Mouse (Mus musculus) gastrocnemius, adult 18-20 months (tissue): Measurements from ENCODE around the gene Ppp1r16b. TPM values are rescaled to one million over a fixed set of nuclear protein-coding genes. Genes with fewer than 3 reads are reported as not detected.
"Not testable (repeated sequence)": the region's sequence is repeated elsewhere in the genome, so short reads cannot be mapped to it uniquely, and the experiment has no call there.

ENCODE experiments used
- DNase-seq: peaks from one replicate; pipeline ENCODE4 v3.0.0; 2021; ENCODE audit warnings: low spot score
- total RNA-seq, 2 experiments: library from RNA; stranded (reverse); gene quantifications; 2 replicates each; pipeline ENCODE4 v1.2.3; 2021

The Ppp1r16b gene
- total RNA-seq, 2 experiments from 2014 or later = 2.3 to 4.4 TPM

- no peak for DNase-seq
Observed at GRCm38 (mm10) chr2:158721481-158721880, 56.3 kb downstream of the Ppp1r16b start.

DNA sequence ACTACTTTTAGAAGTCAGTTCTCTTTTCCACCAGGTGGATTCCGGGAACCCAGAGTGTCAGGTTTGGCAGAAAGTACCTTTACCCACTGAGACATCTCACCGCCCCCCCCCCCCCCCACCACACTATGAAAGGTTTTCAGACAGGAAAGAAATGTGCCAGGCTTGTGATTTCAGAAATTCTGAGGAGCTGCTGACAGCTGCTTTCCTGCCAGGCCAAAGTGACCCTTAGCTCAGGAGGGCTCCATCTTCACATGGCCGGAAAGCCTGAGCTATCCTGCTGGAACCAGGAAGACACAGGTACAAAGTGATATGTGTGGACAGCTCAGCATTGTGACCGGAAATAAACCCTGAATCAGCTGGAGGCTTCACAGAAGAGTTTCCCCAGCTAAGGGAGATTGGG lies 56.9 kb downstream of the Ppp1r16b start:
- DNase-seq = no peak

- no peak for DNase-seq
Observed at GRCm38 (mm10) chr2:158722991-158723551, 57.9 kb downstream of the Ppp1r16b start.

- DNase-seq = no peak
Observed at GRCm38 (mm10) chr2:158723806-158724205, 58.6 kb downstream of the Ppp1r16b start.

- DNase-seq = no peak
Observed at GRCm38 (mm10) chr2:158726252-158726651, 61.1 kb downstream of the Ppp1r16b start.

GRCm38 (mm10) chr2:158728061-158728815 lies 63.0 kb downstream of the Ppp1r16b start:
- no peak for DNase-seq

DNA sequence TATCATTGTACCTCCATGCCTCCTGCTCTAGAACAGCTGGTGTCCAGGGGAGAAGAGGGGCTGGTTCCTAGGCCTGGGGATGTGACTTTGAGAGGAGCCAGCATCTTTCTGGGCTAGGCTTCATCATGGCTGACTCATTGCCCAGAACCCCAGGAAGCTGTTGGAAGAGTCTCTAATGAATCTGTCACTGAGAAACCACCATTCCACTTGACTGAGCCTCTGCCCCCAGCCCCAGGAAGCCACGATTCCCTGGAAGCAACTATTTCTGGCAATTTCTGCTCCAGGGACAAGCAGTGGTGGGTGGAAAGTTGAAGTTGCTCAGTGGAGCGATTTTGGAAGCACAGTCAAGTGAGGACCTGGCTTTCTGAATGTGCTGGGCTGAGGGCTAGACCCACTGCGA lies 65.7 kb downstream of the Ppp1r16b start:
- DNase-seq = no peak

DNA sequence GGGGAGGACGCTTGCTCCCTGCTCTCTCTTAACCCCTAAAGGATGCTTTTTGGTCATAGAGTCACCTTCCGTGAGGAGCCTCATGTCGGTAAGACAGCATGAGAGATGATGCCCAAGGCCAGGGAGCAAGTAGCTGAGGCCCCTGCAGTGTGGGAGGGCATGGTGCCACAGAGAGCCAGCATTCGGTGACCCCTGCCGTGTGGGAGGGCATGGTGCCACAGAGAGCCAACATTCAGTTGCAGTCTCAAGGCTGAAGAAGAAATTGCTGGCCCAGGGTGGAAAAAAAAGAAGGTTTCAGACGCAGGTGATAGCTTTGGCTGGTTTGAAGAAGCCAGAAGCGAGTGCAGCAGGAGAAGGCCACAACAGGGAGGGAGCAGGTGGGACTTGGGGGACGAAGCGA lies 67.3 kb downstream of the Ppp1r16b start:
- DNase-seq = no peak

- no peak for DNase-seq
Observed at GRCm38 (mm10) chr2:158733136-158733535, 67.9 kb downstream of the Ppp1r16b start.

DNA sequence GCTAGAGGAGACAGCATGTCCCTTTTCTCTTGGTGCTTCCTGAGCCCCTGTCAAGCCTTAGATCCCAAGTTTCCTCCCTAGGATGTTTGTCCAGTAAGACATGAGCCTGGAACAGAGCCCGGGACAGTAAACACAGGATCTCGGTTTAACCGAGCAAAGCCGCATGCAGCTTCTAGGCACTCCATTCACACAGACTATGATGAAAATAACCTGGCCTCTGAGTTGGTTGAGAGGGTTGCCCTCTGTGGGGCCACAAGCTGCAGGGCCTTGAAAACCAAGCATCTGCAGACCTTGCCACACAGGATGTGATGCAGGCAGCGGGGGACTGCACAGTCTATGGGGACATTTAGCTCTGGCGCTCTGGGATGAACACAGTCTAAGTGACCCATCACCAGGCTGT lies 68.7 kb downstream of the Ppp1r16b start:
- no peak for DNase-seq

DNA sequence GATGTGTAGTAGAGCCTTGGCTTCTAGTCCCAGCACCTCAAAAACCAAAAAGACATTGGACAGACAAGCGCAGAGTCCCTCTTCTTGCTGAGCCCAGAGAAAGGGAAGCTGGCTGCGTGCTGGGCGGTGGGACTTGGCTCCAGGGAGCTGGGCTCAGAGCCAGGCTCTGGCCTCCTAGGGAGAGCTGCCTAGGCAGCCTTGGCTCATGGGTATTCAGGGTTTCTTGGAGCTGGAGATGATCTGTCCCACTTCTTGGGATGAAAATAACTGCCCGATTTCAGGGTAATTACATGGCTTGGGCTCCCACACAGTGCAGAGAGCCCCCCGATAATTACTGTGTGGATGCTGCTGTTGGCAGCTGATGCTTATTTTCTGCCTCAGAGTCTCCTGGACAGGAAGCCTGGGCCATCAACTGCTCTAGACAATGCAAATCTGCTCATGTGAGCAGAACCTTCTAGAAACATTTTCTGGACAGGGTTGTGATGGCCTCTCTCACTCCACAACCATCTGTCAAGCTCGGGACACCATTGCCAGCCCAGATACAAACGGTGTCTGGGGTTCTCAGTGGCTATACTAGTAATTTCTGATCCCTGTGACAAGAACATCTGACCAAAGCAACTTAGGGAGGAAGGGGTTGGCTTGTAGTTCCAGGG lies 69.4 kb downstream of the Ppp1r16b start:
- no peak for DNase-seq

DNA sequence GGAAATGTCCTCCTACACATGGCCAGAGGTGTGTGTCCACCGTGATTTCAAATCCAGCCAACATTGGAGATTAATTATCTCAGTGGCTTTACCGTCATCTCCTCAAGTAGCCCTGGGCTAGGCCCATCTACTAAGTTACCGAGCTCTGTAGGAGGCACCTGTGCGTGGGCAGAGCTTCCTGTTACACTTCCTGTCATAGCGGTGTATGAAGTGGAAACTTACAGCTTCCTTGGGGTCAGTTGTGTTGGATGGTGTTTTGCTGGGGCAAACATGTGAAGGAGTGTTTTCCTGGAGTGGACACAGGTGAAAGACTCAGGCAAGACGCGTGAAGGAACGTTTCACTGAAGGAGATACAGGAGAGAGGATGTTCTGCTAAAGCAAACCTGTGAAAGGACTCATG lies 70.1 kb downstream of the Ppp1r16b start:
- DNase-seq = no peak

DNA sequence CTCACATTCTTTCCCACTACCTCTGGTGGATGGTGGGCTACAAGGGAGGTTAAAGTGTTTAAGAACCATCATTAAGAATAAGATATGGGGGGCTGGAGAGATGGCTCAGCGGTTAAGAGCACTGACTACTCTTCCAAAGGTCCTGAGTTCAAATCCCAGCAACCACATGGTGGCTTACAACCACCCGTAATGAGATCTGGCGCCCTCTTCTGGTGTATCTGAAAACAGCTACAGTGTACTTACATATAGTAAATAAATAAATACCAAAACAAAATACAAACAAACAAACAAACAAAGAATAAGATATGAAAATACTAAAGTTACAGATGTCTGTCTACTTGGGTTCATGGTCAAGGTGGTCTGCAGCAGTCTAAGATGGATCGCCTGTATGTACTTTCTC lies 71.0 kb downstream of the Ppp1r16b start:
- DNase-seq = not testable (repeated sequence)

DNA sequence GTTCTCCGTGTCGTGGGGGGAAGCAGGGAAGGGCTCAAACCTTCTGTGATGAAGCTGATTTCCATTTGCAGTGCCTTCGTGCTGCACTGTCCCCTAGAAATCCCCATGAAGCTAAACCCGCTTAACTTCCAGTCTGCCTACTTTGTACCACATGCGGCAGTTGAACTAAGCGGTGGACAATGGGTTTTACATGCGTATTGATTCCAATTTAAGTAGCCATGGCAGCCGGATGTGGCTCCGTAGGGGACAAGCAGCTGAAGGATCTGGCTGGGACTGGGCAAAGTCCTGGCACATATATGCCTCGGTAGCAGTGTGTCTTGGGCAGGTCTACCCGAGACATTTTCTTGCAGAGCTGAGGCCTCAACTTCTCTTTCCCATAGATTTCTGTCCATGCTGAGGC lies 73.4 kb downstream of the Ppp1r16b start:
- DNase-seq = no peak

- DNase-seq = no peak
Observed at GRCm38 (mm10) chr2:158739113-158739512, 73.9 kb downstream of the Ppp1r16b start.

DNA sequence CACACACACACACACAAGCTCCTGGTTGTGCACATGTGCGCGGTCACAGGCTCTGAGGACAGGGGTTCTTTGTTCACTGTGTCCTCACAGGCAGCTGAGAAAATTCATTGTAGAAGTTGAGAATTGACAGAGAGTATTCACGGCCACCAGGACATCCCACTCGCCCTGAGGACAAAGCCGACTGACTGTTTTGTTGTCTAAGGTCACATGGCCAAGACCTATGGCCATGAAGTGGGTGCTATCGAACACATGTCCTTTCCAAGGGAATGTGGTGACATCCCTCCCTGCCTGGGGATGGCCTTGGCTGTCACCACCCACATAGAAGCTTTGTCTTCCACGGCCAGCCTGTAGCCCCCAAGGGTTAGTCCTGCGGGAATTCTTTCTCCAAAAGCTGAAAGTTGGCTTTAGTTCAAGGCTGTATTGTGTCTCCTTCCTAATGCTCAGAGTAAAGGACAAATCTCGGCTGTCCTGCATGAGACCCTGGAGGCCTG lies 75.9 kb downstream of the Ppp1r16b start:
- DNase-seq = no peak

- no peak for DNase-seq
Observed at GRCm38 (mm10) chr2:158742431-158742830, 77.2 kb downstream of the Ppp1r16b start.

DNA sequence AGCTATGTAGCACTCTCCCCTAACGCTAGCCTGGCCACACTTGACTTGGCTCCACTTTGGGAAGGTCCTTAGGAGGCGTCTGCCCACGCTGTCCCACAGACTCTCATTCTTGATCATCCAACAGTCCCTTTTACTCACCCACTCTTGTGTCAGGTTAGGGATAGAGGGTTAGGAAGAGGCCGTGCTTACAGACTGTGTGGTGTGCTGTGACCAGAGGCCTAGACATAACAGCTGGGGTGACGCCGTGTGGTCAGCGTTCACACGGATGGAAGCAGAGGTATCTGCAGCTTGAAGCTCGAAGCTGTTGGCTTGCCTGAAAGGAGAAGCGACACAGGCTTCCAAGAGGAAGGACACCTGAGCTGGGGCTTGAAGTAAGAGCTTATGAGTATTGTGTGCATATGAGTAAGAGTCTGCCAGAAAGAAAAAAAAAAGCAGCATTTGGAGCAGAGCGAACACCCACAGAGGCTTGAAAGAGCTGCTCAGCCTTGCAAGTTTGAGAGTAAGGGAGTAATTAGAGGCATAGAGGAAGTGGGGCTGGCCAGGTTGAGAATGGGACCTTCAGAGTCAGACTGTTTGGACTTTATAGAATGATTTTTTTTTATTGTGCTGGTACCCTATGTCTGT lies 78.4 kb downstream of the Ppp1r16b start:
- DNase-seq = no peak

GRCm38 (mm10) chr2:158745049-158745482 lies 79.9 kb downstream of the Ppp1r16b start:
- no peak for DNase-seq

DNA sequence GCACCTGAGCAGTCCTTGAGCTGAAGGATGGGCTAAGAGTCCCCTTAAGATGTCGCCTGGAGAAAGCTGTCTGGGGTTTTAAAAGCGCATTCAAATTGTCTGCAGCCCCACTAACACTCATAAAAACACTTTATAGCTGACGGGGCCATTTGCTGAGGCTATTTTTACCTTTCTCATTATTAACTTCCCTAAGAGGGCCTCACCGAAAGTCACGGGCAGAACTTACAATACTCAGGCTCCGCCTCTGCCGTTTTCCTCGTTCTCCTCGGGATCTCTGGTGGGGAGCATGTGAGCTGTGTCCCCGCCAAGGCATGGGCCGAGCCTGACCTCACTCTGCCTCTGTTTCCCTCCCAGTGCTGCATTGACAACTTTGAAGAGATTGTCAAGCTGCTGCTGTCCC lies 81.0 kb downstream of the Ppp1r16b start:
- no peak for DNase-seq

DNA sequence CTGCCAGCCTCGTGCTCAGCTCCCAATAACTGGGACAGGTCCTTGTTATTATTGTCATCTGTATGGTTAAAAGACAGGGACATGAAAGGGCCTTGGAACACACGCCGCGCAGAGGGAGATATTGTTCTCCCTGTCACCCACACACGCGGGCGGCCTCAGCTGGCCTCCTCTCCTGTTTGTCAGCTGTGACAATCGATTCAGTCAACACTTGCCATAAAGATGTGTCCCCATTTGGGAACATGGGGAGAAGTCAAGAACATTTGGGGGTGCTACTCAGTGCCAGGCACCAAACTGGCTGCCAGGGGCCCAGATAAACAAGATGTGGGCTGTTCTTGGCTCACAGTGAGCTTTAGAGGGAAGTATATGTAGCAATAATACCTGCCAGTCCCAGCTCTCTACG lies 84.2 kb downstream of the Ppp1r16b start:
- no peak for DNase-seq

DNA sequence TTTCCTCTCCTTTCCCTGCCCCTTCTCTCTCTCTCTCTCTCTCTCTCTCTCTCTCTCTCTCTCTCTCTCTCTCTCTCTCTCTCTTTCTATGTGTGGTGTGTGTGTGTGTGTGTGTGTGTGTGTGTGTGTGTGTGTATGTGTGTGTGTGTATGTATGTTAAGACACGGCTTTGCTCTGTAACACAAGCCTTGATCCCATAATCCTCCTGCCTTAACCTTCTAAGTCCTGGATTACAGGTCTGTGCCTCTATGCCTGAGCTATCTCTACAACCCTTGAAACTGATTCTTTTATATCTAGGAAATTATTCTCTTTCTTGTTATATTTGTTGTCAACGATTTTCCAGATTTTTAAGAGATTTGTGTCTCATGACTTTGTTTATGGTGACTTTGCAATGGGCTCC lies 95.0 kb downstream of the Ppp1r16b start:
- no peak for DNase-seq
